Mouse (Mus musculus) stomach, postnatal 0 days (tissue): ENCODE results near the gene Mast4.

Source experiments
- CTCF ChIP-seq: IDR thresholded peaks from 2 replicates; pipeline ENCODE4 v1.5.1; 2016; ENCODE audit warnings: antibody characterized with exemption, low read depth, mild to moderate bottlenecking, moderate library complexity
- EP300 ChIP-seq: optimal IDR thresholded peaks from 2 replicates; pipeline ENCODE3; 2016; ENCODE audit warnings: antibody characterized with exemption

DNA sequence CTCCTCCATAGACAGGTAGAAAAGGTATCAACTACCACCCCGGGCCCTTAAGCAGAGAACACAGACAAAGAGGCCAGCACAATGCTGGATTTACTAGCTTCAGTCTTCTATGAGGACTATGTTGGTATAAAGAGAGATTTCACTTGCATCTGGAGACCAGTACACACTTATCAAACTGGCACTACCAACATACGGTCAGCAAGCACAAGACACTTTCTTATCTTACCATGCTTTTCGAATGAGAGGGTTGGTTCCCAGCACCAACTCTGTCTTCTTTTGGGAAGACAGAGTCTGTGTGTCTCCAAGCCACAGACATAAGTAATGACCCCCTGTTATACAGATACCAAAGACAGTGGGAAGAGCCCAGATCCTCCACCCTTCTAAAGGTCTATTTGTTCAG is 555.4 kb downstream of the Mast4 start:
- TF ChIP-seq CTCF: no peak
- no peak for TF ChIP-seq EP300
